In the genomic region with DNA sequence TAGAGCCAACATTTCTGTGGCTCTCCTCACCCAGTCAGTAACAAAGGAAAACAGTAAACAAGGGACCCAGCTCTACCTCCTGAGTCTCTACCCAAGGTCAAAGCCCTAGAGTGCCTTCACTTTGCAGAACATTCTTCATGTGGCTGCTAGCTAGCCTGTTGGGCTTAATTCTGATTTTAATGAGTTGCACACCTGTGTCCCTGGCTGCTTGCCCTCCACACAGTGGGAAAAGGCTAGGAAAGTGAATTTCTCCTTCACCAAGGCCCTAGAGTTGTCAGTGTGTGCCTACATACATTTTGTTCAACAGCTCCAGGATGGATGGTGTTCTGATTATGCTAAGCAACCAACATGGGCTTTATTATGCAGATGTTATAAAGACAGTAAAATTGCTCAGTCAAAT, we compare ENCODE assay signal across 18 mouse cellular contexts.
DNase-seq lines count a peak whose midpoint lies in the region; ATAC-seq lines count a peak whose summit lies in the region.
"Had no signal": no experiment of that assay in that cellular context is flagged by ENCODE, and none has a peak within 500 bp of the region (broad histone marks: within the 10 kb centered on the region; RNA-seq: fewer than 3 reads in every experiment).

No protein-coding gene starts in this region.

- no peak overlapping the region for H3K4me2 ChIP-seq in kidney, embryonic 15.5 days
- H3K4me2 ChIP-seq in forebrain, embryonic 14.5 days (ENCODE audit: low read length): no peak overlapping the region
- H3K4me2 ChIP-seq: embryonic facial prominence, embryonic 15.5 days; liver, embryonic 11.5 days had no signal

- H3K4me3 ChIP-seq in kidney, embryonic 15.5 days (replicated peaks): no peak overlapping the region
- H3K4me3 ChIP-seq in forebrain, embryonic 14.5 days (ENCODE audit: low read depth, low read length): no peak overlapping the region
- H3K4me3 ChIP-seq: embryonic facial prominence, embryonic 15.5 days; heart, embryonic 10.5 days had no signal

- DNase-seq in cerebellum, adult 11 months: peak; percentile 2
- peak; percentile 12 for DNase-seq in kidney, adult 18-20 months
- peak; percentile 23 to 25 for DNase-seq in cerebellum, adult 18-20 months
- peak; percentile 34 for DNase-seq in kidney, adult 9 months
- DNase-seq in layer of hippocampus, postnatal 25 days (ENCODE audit: extremely low spot score in 1 of 2, low spot score in 1 of 2): no peak
- DNase-seq in forebrain, embryonic 14.5 days (ENCODE audit: low spot score): no peak
- DNase-seq: adrenal gland, postnatal 14 days; forebrain, postnatal 0 days; lung, adult 18-20 months; lung, postnatal 14 days had no signal

- no peaks in the 10 kb centered on the region; the same call in 1 of the 2 replicates for H3K4me1 ChIP-seq in kidney, embryonic 15.5 days
- H3K4me1 ChIP-seq in forebrain, embryonic 14.5 days (ENCODE audit: control insufficient read depth, insufficient read depth, low read length): peaks cover 5% of the 10 kb centered on the region; the same call in 1 of the 2 replicates
- H3K4me1 ChIP-seq: embryonic facial prominence, embryonic 15.5 days; heart, embryonic 10.5 days had no signal

- no peaks in the 10 kb centered on the region for H3K36me3 ChIP-seq in kidney, embryonic 15.5 days
- H3K36me3 ChIP-seq in forebrain, embryonic 14.5 days (ENCODE audit: control insufficient read depth, insufficient read depth, low read length): no peaks in the 10 kb centered on the region
- H3K36me3 ChIP-seq: embryonic facial prominence, embryonic 15.5 days; heart, embryonic 10.5 days had no signal

- no peak overlapping the region for H3K9ac ChIP-seq in kidney, embryonic 15.5 days
- no peak overlapping the region for H3K9ac ChIP-seq in forebrain, embryonic 14.5 days (ENCODE audit: low read length)
- H3K9ac ChIP-seq: embryonic facial prominence, embryonic 15.5 days; forebrain, postnatal 0 days had no signal

- no peaks in the 10 kb centered on the region for H3K9me3 ChIP-seq in kidney, embryonic 15.5 days (replicated peaks)
- no peaks in the 10 kb centered on the region for H3K9me3 ChIP-seq in forebrain, embryonic 14.5 days (replicated peaks; ENCODE audit: control insufficient read depth, low read length)
- H3K9me3 ChIP-seq: embryonic facial prominence, embryonic 15.5 days; heart, embryonic 10.5 days had no signal

- H3K27ac ChIP-seq in kidney, embryonic 15.5 days: no peak overlapping the region
- no peak overlapping the region for H3K27ac ChIP-seq in forebrain, embryonic 14.5 days (ENCODE audit: low read depth, low read length)
- H3K27ac ChIP-seq: embryonic facial prominence, embryonic 15.5 days; heart, embryonic 10.5 days; stomach, postnatal 0 days had no signal

- H3K27me3 ChIP-seq in kidney, embryonic 15.5 days: no peaks in the 10 kb centered on the region
- H3K27me3 ChIP-seq in forebrain, embryonic 14.5 days (replicated peaks; ENCODE audit: control insufficient read depth, insufficient read depth, low read length): no peaks in the 10 kb centered on the region
- H3K27me3 ChIP-seq: embryonic facial prominence, embryonic 15.5 days had no signal

- no peak for ATAC-seq in cerebellum, adult (ENCODE audit: insufficient number of reproducible peaks, low FRiP score, low TSS enrichment)
- no peak for ATAC-seq in kidney, embryonic 15.5 days (replicated peaks; ENCODE audit: low FRiP score)
- ATAC-seq in forebrain, embryonic 14.5 days: no peak
- ATAC-seq: activated CD4-positive, CD25-positive, alpha-beta regulatory T cell, adult 4 months; forebrain, postnatal 0 days; inflammation-experienced regulatory T-cells, adult 6 months had no signal

Comparison
In these comparisons a context has a peak if more than half of its experiments do, and no peak if none do; other contexts are left out.
1. DNase-seq: peak in cerebellum, adult 11 months (single experiment), kidney, adult 18-20 months (single experiment), cerebellum, adult 18-20 months (2 of 2) and kidney, adult 9 months (single experiment); none in layer of hippocampus, postnatal 25 days (0 of 2) and forebrain, embryonic 14.5 days (single experiment).